Mouse (Mus musculus): ENCODE data around the gene Tmem41b.

Gene Tmem41b

DNA sequence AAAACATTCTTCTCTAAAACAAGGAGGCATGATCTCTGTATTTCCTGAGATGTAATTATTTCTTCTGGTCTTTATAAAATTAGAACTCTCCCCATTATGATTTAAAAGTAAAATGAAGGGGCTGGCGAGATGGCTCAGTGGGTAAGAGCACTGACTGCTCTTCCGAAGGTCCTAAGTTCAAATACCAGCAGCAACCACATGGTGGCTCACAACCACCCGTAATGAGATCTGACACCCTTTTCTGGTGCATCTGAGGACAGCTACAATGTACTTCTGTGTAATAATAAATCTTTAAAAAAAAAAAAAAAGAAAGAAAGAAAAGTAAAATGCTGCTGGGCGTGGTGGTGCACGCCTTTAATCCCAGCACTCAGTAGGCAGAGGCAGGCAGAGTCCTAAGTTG lies 9.6 kb downstream of the Tmem41b start:
- DNase-seq (ENCODE audit: low spot score in 2 of 2) = peak in 1 of 2 experiments; percentile 55

DNA sequence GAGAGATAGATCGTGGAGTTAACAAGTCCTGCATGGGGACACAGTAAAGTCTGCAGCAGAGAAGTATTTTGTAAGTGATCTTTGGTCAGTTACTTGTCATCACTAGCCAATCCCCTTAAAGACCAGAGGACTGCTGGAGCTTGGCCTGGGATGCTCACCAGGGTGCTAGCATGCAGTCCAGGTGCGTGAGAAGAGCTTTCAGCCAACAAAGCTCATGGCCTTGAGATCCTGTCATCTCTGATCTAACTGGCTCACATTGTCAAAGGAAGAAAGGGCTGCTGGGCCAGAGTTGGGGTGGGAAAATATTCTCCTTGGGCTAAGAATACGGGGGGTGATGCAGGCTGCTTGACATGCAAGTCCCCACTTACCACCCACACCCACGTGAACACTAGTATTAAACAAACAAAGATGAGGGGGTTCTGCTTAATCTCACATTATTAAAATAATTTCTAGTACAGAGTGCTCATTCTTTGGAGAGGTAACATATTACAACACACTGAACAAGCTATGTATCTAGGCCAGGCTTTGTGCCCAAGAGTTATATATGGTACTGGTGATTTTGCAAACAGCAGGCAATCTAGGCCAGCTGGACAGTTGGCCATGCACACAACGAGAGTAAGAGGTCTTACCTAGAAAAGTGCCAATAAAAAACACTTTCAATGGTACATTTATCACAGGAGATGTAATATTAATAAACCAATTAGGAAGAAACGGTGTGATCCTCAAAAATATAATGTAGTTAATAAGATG lies 10.6 kb downstream of the Tmem41b start:
- DNase-seq (ENCODE audit: low spot score in 2 of 2) = no peak

DNA sequence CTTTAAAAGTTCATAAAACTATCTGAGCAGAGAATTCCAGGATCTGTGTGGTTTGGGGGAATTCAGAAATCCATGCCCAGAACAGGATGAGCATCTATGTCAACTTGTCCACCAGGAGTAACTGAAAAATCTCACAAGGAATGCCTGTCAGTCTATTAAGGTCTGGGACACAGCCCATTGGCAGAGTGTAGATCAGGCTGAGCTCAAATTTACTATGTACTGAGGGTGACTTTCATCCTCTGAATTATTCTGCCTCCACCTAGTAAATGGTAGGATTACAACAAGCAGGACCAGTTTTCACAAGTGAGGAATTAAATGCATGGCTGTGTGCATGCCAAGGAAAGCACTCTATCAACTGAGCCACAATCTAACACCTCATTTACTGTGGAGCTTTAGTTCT lies 17.2 kb downstream of the Tmem41b start:
- DNase-seq (ENCODE audit: low spot score in 2 of 2) = no peak

DNA sequence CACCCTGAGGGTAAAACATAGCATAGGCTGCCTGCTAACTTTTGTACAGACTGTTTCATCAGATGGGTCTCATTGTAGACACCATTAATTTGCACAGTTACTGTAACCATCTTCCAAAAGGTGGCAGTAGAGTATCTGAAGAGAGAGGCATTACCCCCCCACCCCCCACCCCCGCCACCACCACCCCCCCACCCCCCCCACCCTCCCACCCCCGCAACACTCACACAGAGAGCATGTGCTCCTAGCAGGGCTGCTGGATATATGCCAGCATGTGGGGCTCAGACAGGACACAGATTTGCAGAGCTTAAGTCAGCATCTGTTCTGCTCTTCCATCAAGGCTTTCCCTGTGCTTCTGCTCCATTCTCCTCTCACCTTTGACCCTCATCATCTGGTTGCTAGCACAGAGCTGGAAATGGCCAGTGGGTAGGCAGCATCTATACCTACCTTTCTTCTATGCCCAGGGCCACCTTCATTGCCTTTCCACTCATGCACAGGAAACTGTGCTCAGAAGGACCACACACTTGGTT lies 17.7 kb downstream of the Tmem41b start:
- peak in 1 of 2 experiments; percentile 23 for DNase-seq (ENCODE audit: low spot score in 2 of 2)

DNA sequence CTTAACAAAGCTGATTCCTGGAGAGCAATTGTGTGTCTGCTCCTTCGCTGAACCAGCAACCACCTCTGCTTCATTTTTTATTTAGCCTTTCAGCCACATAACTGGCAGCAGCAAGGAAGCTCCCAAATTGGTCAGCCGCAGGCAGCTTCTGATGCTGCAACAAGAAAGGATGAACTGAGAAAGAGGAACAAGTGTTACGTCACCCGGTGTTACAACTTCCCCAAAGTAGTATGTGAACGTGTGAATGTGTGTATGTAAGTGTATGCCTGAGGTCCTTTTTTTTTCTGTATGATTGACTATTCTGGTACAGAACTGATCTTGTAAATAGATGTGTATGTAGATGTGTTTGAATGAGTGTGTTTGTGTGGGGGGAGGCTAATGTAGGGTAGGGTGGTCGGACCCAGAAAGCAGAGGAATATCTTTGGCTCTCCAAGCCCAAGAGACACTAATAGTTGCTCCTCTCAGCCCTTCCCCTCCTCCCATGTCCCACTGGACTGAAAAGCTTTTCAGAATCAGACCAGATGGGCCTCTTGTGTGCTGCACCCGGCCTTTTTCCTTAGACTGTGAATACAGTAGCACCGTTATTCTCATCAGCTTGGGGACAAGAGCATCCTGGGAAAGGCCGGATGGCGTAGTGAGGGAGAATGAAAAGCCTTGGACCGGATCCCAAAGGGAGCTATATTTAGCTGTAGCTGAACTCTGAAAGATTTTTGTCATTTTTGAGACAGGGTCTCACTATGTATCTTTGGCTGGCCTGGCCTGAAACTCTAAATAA lies 18.7 kb downstream of the Tmem41b start:
- peak in 1 of 2 experiments; percentile 28 for DNase-seq (ENCODE audit: low spot score in 2 of 2)

DNA sequence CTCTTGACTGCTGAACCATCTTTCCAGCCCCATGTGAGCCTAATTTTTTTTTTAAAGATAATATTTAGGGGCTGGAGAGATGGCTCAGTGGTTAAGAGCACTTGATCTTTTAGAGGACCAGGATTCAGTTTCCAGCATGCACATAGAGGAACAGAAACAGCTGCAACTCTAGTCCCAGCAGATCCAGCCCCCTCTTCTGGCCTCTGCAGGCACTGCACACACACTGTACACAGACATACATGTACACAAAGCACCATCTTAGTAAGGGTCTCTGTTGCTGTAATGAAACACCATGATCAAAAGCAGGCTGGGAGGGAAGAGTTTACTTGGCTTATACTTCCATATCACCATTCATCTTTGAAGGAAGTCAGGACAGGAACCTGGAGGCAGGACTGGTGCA lies 21.1 kb downstream of the Tmem41b start:
- DNase-seq (ENCODE audit: low spot score in 2 of 2) = peak in 1 of 2 experiments; percentile 20

DNA sequence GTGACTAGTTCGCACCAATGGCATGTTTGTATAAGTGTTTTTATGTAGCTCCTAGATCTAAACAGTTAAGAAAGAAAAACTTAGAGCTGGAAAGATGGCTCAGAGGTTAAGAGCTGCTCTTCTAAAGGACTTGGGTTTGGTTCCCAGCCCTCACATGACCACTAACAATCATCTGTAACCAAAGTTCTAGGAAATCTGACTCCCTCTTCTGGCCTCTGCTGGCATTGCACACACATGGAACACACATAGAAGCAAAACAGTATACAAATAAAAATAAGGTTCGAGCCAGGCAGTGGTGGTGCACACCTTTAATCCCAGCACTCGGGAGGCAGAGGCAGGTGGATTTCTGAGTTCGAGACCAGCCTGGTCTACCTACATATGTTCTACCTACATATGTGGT lies 23.0 kb downstream of the Tmem41b start:
- DNase-seq (ENCODE audit: low spot score in 2 of 2) = peak in 1 of 2 experiments; percentile 29

DNA sequence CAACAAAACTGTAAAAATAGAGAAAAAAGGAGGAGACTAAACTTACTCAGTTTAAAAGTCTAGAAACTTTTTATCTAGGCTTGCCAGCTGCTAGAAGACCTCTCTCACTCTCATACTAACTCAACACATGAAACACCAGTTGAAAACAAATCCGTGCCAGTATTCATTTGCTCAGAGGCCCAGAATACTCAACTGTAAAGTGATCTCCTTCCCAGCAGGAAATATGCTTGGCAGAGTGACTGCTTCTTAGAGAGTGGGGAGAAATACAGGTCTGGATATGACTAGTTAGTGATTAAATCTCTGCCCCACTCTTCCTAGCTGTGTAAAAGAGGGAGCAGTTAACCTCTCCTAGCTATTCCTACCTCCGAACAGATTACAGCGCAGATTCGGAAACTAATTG lies 24.1 kb downstream of the Tmem41b start:
- DNase-seq (ENCODE audit: low spot score in 2 of 2) = no peak

DNA sequence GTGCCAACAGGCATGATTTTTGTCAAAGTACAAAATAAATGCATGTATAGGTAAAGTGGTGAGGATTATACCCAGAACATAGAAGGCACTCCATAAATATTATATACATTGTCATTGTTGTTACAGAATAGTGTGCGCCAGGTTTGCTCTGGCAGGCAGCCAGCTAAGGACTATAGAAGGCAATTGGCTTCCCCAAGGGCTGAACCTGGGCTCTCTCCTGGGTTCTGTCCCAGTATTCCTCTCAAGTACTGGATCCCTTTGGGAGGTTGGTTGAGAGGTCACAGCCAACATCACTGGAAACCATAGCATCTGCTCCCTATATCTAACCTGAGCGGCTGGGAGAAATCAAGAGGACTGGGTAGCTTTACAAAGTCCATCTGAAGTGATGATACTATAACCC lies 25.2 kb downstream of the Tmem41b start:
- no peak for DNase-seq (ENCODE audit: low spot score in 2 of 2)

DNA sequence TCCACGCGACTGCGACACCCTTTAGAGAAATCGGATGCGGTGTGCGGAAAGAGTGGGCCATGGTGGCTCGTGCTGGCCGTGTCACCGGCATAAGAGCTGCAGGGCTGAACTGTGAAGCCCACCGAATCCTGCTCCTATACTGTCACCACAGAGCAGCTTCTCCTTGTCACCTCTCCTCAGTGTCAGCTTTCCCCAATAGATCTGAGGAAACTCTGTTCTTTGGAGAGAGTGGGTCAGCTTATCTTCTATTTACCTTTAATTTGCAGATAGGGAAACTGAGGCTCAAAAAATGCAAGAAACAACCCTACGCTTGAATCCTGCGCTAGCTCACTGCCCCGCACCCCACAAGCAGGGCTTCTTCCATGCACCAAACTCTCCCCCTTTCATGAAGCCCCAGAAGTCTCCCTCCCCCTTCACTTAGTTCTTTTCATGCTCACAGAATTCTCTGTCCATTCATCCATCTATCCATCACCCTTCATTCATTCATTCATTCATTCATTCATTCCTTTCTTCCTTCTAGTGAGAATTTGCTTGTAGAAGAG lies 26.0 kb downstream of the Tmem41b start:
- DNase-seq (ENCODE audit: low spot score in 2 of 2) = no peak

DNA sequence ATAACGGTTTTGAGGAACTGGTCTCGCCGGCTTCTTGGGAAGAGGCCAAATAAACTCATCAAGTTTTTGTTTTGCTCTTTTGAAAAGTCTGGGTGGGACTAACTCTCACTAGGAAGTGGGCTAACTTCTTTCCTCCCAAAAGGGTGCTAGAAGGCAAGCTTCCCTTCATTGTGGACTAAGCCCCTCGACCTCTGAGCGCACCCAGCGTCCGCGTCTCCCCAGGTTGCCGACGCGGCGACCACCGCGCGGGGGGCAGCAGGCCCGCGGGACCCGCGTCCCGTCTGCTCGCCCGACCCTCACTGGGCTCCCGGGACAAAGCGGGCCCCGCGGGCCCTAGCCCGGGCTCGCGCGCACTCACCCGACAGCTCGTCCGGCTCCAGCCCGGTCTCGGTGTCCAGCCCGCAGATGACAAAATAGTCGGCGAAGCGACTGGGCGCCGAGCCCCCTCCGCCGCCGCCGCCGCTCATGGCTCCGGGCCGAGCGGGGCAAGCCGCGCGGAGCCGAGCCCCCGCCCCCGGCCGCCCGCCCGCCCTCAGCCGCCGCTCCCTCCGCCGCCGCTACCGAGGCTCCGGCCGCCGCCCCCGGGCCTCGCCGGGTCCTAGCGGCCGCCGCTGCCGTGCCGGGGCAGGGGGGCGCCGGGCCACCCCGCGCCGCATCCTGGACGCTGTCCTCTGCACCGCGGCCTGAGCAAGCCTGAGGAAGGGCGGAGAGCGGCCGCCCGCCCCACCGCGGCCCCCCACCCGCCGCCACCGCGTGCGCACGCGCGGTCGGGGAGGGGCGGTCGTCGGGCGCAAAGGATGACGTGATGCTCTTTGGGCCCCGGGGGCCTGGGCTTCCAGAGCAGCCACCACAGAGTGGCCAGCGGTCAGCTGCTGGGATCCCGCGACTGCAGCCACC lies 26.8 kb downstream of the Tmem41b start, which contains the start of gene Dennd5a:
TSS of gene Dennd5a (minus strand) at position 755 of the 897 bp plus-strand sequence.
- peak; percentile 68 to 69 for DNase-seq (ENCODE audit: low spot score in 2 of 2)

DNA sequence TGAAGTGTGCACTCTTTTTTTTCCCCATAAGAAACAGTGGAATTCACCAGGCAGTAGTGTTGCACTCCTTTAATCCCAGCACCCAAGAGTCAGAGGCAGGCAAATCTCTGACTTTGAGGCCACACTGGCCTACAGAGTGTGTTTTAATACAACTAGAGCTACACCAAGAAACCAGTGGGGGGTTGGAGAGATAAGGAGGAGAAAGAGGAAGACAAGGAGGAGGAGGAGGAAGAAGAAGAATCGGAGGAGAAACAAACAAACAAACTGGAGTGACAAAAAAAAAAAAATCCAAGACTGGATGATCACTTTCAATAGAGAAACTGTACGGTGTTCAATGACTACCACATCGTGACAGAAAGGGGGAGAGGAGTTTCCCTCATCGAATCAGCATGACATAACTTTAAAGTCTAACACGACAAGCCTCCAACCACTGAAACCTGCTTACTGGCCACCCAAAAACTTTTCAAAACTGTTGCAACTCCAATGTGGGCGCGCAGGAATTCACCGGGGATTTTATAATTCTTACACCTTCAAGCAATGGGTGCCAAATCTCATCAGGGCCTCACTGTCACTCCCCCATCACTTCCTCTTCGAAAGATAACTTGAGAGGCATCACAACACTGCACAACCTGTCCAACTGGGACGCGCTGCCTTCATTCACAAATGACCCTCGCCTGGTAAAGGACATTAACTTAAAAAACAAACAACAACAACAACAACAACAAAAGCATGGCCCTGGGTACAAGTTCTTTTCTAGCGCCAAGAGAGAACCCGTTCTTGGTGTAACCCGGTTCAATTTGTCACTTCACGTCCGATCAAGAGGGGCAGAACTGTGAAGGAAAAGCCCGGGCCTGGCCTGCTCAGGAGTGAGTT lies 27.6 kb downstream of the Tmem41b start:
- DNase-seq (ENCODE audit: low spot score in 2 of 2) = peak; percentile 32 to 58

DNA sequence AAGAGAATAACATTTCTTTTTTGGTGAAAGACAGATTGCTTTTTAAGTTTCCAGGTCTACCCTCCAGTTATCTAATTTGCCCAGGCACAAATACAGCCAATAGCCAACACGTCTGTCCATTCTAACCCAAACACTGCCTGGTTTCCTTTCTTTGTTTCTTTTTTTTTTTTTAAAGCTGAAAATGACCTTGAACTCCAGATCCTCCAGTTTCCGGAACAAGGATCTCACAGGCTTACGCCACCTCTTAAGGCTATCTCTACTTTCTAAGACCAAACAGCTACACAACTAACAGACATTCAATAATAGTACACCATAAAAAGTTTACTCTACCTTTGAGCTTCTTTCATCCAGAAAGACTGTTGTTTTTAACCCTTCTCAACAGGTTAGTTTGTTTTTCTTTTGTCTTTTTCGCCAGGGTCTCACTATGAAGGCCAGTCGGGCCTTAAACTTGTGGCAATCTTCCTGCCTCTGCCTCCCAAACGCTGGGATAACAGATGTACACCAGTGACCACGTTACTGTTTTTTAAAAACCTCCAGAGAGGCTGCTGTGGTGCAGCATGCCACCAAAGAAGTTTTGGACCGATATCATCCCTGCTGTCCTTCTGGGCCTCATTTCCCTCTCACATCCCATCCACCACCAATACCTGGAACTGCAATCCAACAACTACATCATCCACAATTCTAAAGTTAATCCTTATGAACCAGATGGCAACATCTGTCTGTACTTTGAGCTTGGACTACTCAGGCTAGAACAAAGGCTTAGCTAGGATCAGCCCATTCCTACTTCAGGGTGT lies 28.5 kb downstream of the Tmem41b start:
- no peak for DNase-seq (ENCODE audit: low spot score in 2 of 2)

DNA sequence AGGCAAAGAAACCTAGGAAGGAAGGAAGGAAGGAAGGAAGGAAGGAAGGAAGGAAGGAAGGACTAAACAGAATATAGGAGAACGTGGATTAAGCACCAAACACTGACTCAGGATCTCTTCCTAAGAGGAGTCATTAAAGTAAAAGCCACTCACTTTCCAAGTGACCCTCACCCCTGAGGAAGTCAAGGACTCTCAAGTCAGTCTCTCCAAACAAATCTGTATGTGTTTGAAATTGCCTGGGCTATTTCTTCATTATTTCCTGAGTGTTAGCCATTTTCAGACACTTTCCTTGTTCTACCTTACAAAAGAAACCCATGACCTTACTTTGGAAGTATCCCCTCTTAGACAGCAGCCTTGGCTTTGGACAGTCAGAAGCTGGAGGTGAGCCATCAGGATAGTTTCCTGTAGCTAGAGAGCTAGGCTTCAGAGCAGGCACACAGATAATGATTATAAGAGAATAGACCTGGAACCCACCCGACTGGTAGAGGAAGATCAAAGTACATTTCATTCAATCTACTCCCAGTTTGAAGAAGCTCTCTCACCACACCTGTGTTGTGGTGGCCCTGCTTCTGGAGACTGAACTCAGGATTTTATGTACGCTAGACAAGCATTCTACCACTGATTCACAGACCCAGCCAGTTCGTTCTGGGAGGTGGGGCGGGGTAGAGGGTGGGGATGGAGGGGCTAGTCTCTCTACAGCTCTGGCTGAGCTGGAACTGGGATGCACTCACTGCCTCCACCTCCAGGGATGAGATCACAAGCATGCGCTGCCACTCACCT lies 31.9 kb downstream of the Tmem41b start:
- DNase-seq (ENCODE audit: low spot score in 2 of 2) = no peak

DNA sequence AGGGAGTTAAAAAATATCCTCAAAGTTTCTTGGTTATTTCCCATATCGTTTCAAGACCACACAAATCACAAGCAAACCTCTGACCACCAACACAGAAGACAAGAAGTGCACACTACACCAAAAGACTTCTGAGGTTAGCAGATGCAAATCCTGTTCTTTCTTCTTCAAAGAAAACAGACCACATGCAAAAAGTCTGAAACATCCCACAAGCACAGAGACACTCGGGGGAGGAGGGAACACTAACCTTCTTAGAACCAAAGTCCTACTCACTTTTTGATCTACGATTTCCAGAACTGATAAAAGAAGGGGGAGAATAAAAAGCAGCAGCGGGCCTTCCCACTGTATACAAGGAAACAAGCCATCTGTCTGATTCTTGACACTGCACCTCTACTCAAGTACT lies 35.4 kb downstream of the Tmem41b start:
- no peak for DNase-seq (ENCODE audit: low spot score in 2 of 2)

DNA sequence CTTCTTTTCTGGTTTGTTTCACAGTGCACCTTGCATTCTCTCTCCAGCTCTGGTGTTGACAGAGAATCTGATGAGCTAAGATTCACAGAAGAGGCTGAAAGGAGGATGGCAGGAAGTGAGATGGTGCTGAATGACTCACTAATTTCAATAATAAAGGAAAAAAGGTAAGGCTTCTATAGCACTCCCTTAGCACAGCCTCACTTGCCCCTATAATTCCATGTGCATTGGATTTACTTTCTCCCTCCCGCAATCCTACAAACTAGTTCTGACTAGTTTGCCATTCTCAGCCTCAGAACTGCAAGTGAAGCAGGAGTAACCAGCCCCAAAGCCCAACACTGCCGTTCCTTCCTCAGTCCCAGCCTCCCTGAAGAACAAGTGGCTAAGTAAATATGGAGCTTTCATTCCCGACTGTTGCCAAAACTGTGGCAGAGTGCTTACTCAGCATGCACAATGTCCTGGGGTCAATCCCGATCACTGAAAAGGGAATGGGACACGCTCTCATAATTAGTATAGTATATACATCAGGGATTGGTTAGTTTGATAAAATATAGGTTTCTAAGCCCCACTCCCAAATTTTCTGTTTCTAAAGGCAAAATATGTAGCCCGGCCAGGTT lies 42.2 kb downstream of the Tmem41b start:
- no peak for DNase-seq (ENCODE audit: low spot score in 2 of 2)

DNA sequence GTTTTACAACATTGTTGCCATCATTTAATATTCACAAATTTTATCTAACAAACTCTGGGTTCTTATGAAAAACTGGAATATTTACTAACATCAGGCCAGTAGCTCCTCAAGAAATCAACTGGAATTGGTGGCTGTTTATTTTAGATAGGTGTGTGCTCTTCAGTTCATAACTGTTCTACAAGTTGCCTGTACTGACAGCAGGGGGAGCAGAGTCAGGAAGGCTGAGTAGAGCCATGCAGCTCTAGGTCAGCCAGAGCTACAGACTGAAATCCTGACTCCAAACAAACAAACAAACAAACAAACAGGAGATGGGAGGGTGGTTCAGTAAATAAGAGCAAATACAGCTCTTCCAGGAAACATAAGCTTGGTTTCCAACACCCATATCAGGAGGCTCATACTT lies 57.1 kb downstream of the Tmem41b start:
- DNase-seq (ENCODE audit: low spot score in 2 of 2) = no peak

DNA sequence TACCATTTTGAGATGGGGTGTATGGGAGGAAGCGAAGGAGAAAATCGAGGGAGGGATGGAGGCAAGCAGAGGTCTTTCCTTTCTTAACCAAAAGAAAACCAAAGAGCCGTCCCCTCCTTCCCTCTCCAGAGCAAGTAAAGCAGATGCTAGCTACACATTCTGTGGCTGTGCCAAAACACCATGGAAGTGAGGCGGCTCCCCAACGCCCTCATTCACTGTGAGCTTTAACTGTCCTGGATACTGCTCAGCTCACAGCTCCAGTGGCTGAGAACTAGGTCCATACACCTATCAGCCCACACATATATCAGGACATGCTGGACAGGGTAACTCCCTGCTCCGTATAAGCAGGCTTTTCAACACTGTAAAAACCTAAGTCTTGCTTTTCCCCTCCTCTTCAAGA lies 58.4 kb downstream of the Tmem41b start:
- no peak for DNase-seq (ENCODE audit: low spot score in 2 of 2)
